Mouse (Mus musculus): ENCODE results near the gene Usp6nl. TPM values are rescaled to one million over a fixed set of nuclear protein-coding genes. Genes with fewer than 3 reads are reported as not detected.

Usp6nl gene
- total and polyA plus RNA-seq, 2 experiments from 2014 or later: 6.5 to 18.3 TPM

- DNase-seq (no peak), ATAC-seq (no peak)
- no peak overlapping the region for H3K4me3 ChIP-seq (ENCODE audit: low read depth, low read length)
- no peaks in the 10 kb centered on the region for H3K27me3 ChIP-seq (ENCODE audit: insufficient read depth, low read length)
- no peak overlapping the region for H3K4me2 ChIP-seq (ENCODE audit: low read depth)
- no peak overlapping the region for H3K9ac ChIP-seq
- H3K4me1 ChIP-seq (ENCODE audit: insufficient read depth): peaks cover 5% of the 10 kb centered on the region; the same call in 1 of the 2 replicates
- H3K9me3 ChIP-seq (ENCODE audit: low read length): no peaks in the 10 kb centered on the region
- WGBS: 69% methylated on average over 14 of the region's 14 CpGs
- H3K27ac ChIP-seq (ENCODE audit: low read depth, low read length): no peak overlapping the region
- no peaks in the 10 kb centered on the region for H3K36me3 ChIP-seq (ENCODE audit: insufficient read depth)
- no peak for TF ChIP-seq CTCF (IDR thresholded peaks at IDR 0.05; ENCODE audit: low read depth)
Observed at GRCm38 (mm10) chr2:6374216-6374615, 51.7 kb downstream of the Usp6nl start.

GRCm38 (mm10) chr2:6376071-6376470 lies 53.6 kb downstream of the Usp6nl start:
- Histone ChIP-seq H3K9ac (no peak overlapping the region), H3K4me1 (ENCODE audit: insufficient read depth) (peaks cover 5% of the 10 kb centered on the region; the same call in 1 of the 2 replicates), H3K9me3 (ENCODE audit: low read length) (no peaks in the 10 kb centered on the region), H3K4me2 (ENCODE audit: low read depth) (no peak overlapping the region), H3K4me3 (ENCODE audit: low read depth, low read length) (no peak overlapping the region), H3K27me3 (ENCODE audit: insufficient read depth, low read length) (no peaks in the 10 kb centered on the region), H3K36me3 (ENCODE audit: insufficient read depth) (no peaks in the 10 kb centered on the region), H3K27ac (ENCODE audit: low read depth, low read length) (no peak overlapping the region)
- no peak for TF ChIP-seq CTCF (IDR thresholded peaks at IDR 0.05; ENCODE audit: low read depth)
- DNase-seq: no peak
- no peak for ATAC-seq
- 90% methylated on average over 8 of the region's 8 CpGs for WGBS

- Histone ChIP-seq H3K9me3 (ENCODE audit: low read length) (no peaks in the 10 kb centered on the region), H3K36me3 (ENCODE audit: insufficient read depth) (no peaks in the 10 kb centered on the region; the same call in 1 of the 2 replicates), H3K4me1 (ENCODE audit: insufficient read depth) (peaks cover 5% of the 10 kb centered on the region; the same call in 1 of the 2 replicates), H3K27ac (ENCODE audit: low read depth, low read length) (no peak overlapping the region), H3K9ac (no peak overlapping the region), H3K4me2 (ENCODE audit: low read depth) (no peak overlapping the region), H3K27me3 (ENCODE audit: insufficient read depth, low read length) (no peaks in the 10 kb centered on the region), H3K4me3 (ENCODE audit: low read depth, low read length) (no peak overlapping the region)
- ATAC-seq: no peak
- WGBS: 81% methylated on average over 4 of the region's 4 CpGs
- TF ChIP-seq CTCF (IDR thresholded peaks at IDR 0.05; ENCODE audit: low read depth): no peak
- DNase-seq: no peak
Observed at GRCm38 (mm10) chr2:6376941-6377340, 54.5 kb downstream of the Usp6nl start.

GRCm38 (mm10) chr2:6378590-6379205 lies 56.2 kb downstream of the Usp6nl start:
- Histone ChIP-seq H3K27me3 (ENCODE audit: insufficient read depth, low read length) (no peaks in the 10 kb centered on the region), H3K4me3 (ENCODE audit: low read depth, low read length) (no peak overlapping the region), H3K27ac (ENCODE audit: low read depth, low read length) (no peak overlapping the region), H3K4me1 (ENCODE audit: insufficient read depth) (peaks cover 5% of the 10 kb centered on the region; the same call in 1 of the 2 replicates), H3K36me3 (ENCODE audit: insufficient read depth) (no peaks in the 10 kb centered on the region; the same call in 1 of the 2 replicates), H3K9me3 (ENCODE audit: low read length) (no peaks in the 10 kb centered on the region), H3K4me2 (ENCODE audit: low read depth) (no peak overlapping the region), H3K9ac (no peak overlapping the region)
- TF ChIP-seq CTCF (IDR thresholded peaks at IDR 0.05; ENCODE audit: low read depth): no peak
- DNase-seq: no peak
- WGBS: 73% methylated on average over 8 of the region's 8 CpGs
- no peak for ATAC-seq

- TF ChIP-seq CTCF (IDR thresholded peaks at IDR 0.05; ENCODE audit: low read depth): no peak
- ATAC-seq (no peak), DNase-seq (no peak)
- H3K9me3 ChIP-seq (ENCODE audit: low read length): no peaks in the 10 kb centered on the region
- H3K4me3 ChIP-seq (ENCODE audit: low read depth, low read length): no peak overlapping the region
- no peak overlapping the region for H3K27ac ChIP-seq (ENCODE audit: low read depth, low read length)
- no peaks in the 10 kb centered on the region; the same call in 1 of the 2 replicates for H3K36me3 ChIP-seq (ENCODE audit: insufficient read depth)
- no peak overlapping the region for H3K9ac ChIP-seq
- peaks cover 5% of the 10 kb centered on the region; the same call in 1 of the 2 replicates for H3K4me1 ChIP-seq (ENCODE audit: insufficient read depth)
- WGBS: 85% methylated on average over 8 of the region's 8 CpGs
- no peaks in the 10 kb centered on the region for H3K27me3 ChIP-seq (ENCODE audit: insufficient read depth, low read length)
- H3K4me2 ChIP-seq (ENCODE audit: low read depth): no peak overlapping the region
Observed at GRCm38 (mm10) chr2:6379731-6380212, 57.3 kb downstream of the Usp6nl start.

GRCm38 (mm10) chr2:6380401-6380800 lies 57.9 kb downstream of the Usp6nl start:
- Histone ChIP-seq H3K27ac (ENCODE audit: low read depth, low read length) (no peak overlapping the region), H3K9ac (no peak overlapping the region), H3K27me3 (ENCODE audit: insufficient read depth, low read length) (no peaks in the 10 kb centered on the region), H3K4me2 (ENCODE audit: low read depth) (no peak overlapping the region), H3K4me1 (ENCODE audit: insufficient read depth) (peaks cover 5% of the 10 kb centered on the region; the same call in 1 of the 2 replicates), H3K9me3 (ENCODE audit: low read length) (no peaks in the 10 kb centered on the region), H3K4me3 (ENCODE audit: low read depth, low read length) (no peak overlapping the region), H3K36me3 (ENCODE audit: insufficient read depth) (no peaks in the 10 kb centered on the region; the same call in 1 of the 2 replicates)
- TF ChIP-seq CTCF (IDR thresholded peaks at IDR 0.05; ENCODE audit: low read depth): no peak
- no peak for ATAC-seq
- no peak for DNase-seq
- 86% methylated on average over 9 of the region's 9 CpGs for WGBS

- Histone ChIP-seq H3K4me2 (ENCODE audit: low read depth) (no peak overlapping the region), H3K27me3 (ENCODE audit: insufficient read depth, low read length) (no peaks in the 10 kb centered on the region), H3K36me3 (ENCODE audit: insufficient read depth) (no peaks in the 10 kb centered on the region; the same call in 1 of the 2 replicates), H3K4me3 (ENCODE audit: low read depth, low read length) (no peak overlapping the region), H3K9ac (no peak overlapping the region), H3K9me3 (ENCODE audit: low read length) (no peaks in the 10 kb centered on the region), H3K4me1 (ENCODE audit: insufficient read depth) (no peaks in the 10 kb centered on the region), H3K27ac (ENCODE audit: low read depth, low read length) (no peak overlapping the region)
- 93% methylated on average over 14 of the region's 14 CpGs for WGBS
- ATAC-seq (no peak), DNase-seq (no peak)
- no peak for TF ChIP-seq CTCF (IDR thresholded peaks at IDR 0.05; ENCODE audit: low read depth)
Observed at GRCm38 (mm10) chr2:6384407-6385146, 62.1 kb downstream of the Usp6nl start.

Measured in forebrain, postnatal 0 days (tissue).